Mouse (Mus musculus) brain, embryonic 18.5 days (tissue): ENCODE measurements around the gene Mrgprh.

ENCODE experiments used
- DNase-seq: peaks from one replicate; pipeline ENCODE4 v3.0.0-alpha.2; 2012; ENCODE audit warnings: low read depth, low spot score

Gene Mrgprh

DNA sequence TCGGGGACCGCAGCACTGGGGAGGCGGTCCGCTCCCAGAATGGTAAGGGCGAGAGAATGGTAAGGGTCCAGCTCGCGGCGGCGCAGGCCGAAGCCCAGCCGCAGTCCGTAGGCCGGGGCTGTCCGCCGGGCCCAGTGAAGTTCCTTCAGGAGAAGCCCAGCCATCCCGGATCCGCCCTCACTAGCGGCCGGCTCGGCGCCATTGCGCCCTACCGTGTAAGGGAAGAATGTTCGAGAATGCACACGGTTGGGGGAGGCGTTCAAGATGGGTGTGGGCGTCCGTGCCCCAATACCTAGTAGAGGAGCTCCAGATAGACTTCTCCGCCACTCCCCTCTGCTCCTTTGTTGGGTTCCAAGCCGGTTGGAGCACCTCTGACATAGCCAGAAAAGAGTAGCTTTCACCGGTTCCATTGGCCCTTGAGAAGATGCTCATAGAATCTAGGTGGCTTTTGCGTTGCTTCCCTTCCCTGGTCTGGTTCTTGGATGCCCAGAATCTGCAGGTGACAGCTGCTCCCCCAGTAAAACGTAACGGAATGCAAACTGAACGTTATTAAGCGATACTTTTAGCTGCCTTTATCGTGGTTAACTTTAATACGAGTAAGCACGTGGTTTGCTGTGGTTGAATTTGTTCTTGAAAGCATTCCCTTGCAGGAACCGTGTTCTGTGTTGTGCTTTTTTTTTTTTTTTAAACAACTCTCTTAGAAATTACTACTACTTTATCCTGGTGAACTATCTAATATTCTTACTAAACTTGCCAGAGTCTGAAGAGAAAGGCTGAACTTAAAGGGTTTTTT, 41.0 kb downstream of the Mrgprh start:
- DNase-seq: no peak

DNA sequence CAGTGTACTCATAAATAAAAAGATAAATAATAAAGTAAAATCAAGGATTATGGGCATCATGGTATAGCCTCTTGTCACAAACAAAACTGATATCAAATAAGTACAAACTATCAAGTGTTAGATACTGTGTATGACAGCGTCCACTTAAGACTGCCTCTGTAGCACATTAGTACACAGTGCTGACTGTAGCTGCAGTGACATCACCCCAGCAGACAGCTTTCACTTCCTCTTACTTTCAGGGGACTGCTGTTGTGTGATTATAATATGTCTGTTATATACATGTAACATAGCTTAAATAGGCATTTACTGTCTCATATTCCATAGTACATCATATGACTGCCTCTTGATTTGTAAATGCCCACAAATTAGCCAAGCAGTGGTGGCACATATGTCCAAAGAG, 45.2 kb downstream of the Mrgprh start:
- no peak for DNase-seq

- no peak for DNase-seq
These were observed 49.2 kb downstream of the Mrgprh start for GRCm38 (mm10) chr17:12925001-12925400.

DNA sequence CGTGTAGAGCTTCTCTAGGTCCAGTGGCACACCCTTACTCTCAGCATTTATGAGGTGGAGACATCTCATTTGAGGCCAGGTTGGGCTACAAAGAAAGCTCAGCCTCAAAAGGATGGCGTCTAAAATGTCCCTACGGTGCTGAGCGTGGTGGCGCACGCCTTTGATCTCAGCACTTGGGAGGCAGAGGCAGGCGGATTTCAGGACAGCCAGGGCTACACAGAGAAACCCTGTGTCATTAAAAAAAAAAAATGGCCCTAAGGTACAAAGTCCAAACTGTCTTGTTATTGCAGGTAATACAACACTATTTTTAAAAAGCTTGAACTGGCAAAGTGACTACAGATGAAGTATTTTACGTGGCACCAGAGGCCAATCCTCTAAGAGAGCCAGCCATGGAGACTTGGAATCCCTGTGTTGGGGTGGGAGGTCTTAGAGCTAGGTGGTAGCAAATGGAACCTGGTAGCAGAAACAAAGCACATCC, 49.9 kb downstream of the Mrgprh start:
- DNase-seq: no peak
